Mouse (Mus musculus) frontal cortex, postnatal 10 days (tissue): ENCODE measurements around the gene Zzz3.

Experiments
- DNase-seq, 2 experiments: peaks; one replicate each; pipeline ENCODE4 v3.0.0; 2022; ENCODE audit warnings: low spot score in 2 of 2, mixed read lengths in 1 of 2

The Zzz3 gene

GRCm38 (mm10) chr3:152495415-152495898, 100.2 kb downstream of the Zzz3 start:
- DNase-seq: no peak

GRCm38 (mm10) chr3:152497084-152497483, 101.8 kb downstream of the Zzz3 start:
- DNase-seq: no peak

GRCm38 (mm10) chr3:152497842-152498241, 102.6 kb downstream of the Zzz3 start:
- no peak for DNase-seq

- no peak for DNase-seq
Observed at GRCm38 (mm10) chr3:152498968-152499696, 103.9 kb downstream of the Zzz3 start.

- no peak for DNase-seq
Observed at GRCm38 (mm10) chr3:152507900-152508299, 112.6 kb downstream of the Zzz3 start.

GRCm38 (mm10) chr3:152508419-152508993, 113.2 kb downstream of the Zzz3 start:
- DNase-seq: no peak

GRCm38 (mm10) chr3:152509268-152509667, 114.0 kb downstream of the Zzz3 start:
- no peak for DNase-seq
